Mouse (Mus musculus): ENCODE data around the gene Tardbp. TPM values are rescaled to one million over a fixed set of nuclear protein-coding genes. Genes with fewer than 3 reads are reported as not detected.

Gene Tardbp
- polyA plus RNA-seq (2012; rRNA removed) (674 and 680 TPM in 2 replicates), polyA plus RNA-seq (2014; fragmentation: Nextera tagmentation; extraction: Ambion mirVana) (148 and 170 TPM in 2 replicates)

DNA sequence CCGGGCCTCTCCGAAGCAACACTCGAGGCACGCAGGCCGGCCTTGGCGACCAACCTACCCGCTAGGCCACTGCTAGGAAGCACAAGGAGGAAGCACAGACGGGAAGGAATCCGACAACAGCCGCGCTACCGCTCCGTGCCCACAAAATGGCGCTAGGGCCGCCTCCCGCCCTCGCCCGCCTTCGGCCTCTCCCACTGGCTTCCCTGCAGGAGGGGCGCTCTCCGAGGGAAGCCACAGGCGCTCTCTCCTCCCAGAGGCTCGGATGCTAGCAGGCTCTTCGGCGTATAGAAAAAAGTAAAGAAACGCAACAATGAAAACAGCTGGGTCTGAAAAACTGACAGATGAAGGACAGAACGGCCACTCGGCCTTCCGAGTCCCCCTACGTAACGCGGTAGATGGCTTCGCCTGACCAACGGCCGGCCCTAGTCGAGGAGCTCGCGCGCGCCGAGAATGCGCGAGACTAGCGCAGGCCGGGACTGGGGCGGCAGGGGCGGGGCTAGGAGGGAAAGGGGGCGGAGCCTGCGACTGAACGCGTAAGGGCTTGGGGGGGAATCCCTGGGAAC, at the start of gene Tardbp:
TSS of gene Tardbp (minus strand) at position 397 of the 563 bp plus-strand sequence.
- Histone ChIP-seq H3K27me3 (ENCODE audit: control insufficient read depth, insufficient read depth, low read length) (no peaks in the 10 kb centered on the region), H3K9ac (ENCODE audit: low read depth, low read length, severe bottlenecking) (peak within 1 kb of the TSS; percentile 100), H3K36me3 (ENCODE audit: control insufficient read depth, insufficient read depth, low read length) (peaks cover 35% of the 10 kb centered on the region), H3K4me3 (replicated peaks; ENCODE audit: low read length) (peak within 1 kb of the TSS; percentile 100), H3K4me2 (replicated peaks; ENCODE audit: low read depth, low read length, severe bottlenecking) (peak within 1 kb of the TSS; percentile 88), H3K9me3 (ENCODE audit: control insufficient read depth, low read length) (no peaks in the 10 kb centered on the region), H3K4me1 (ENCODE audit: control insufficient read depth, insufficient read depth, low read length) (peaks cover 13% of the 10 kb centered on the region), H3K27ac (replicated peaks; ENCODE audit: low read depth, low read length) (peak within 1 kb of the TSS; percentile 98)
- DNase-seq (ENCODE audit: low spot score): peak; percentile 95
- peak; percentile 97 for ATAC-seq (ENCODE audit: low FRiP score, low read depth)
- 0% methylated on average over 48 of the region's 51 CpGs for WGBS
- peak; percentile 90 for TF ChIP-seq POLR2A (IDR thresholded peaks at IDR 0.05; ENCODE audit: borderline replicate concordance, extremely low read depth, insufficient read depth, insufficient read length)

DNA sequence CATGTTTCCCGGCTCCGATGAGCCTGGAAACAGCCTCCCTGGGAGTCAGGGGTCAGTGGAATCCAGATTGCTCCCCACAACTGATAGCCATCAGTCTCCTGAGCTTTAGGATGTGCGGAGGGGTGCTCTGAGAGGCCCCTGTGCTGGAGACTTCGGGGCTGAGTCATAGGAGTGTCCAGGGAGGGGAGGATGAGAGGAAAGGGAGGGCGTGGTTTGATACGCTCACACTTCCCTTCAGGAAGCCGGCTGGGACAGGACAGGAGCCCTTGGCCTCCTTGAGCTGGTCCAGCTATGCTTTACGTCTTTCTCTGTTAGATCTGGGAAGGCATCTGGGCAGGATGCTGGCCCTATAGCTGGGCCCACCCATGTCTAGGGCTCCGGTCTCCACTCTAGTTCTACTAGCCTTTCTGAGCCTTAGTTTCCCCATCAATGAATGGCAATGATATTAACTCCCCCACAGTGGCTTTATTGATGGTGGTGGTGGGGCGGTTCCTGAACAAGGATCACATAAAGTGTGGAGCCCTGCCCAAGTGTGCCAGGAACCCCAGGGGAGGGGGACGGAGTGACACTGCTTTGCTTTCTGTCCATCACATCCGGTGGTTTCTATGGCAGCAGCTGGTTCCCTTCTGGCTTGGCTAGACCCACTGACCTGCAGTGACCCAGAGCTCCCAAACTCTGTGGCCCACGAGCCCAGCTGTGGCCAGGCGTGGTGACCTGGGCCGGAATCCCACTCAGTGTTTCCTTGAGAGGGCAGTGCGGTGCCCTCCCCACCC, 49.6 kb upstream of the Tardbp start:
- H3K4me1 ChIP-seq (ENCODE audit: control insufficient read depth, insufficient read depth, low read length): no peaks in the 10 kb centered on the region; the same call in 1 of the 2 replicates
- H3K36me3 ChIP-seq (ENCODE audit: control insufficient read depth, insufficient read depth, low read length): no peaks in the 10 kb centered on the region
- H3K4me2 ChIP-seq (replicated peaks; ENCODE audit: low read depth, low read length, severe bottlenecking): no peak overlapping the region
- no peak overlapping the region for H3K9ac ChIP-seq (ENCODE audit: low read depth, low read length, severe bottlenecking)
- no peak for TF ChIP-seq POLR2A (IDR thresholded peaks at IDR 0.05; ENCODE audit: borderline replicate concordance, extremely low read depth, insufficient read depth, insufficient read length)
- no peaks in the 10 kb centered on the region for H3K9me3 ChIP-seq (ENCODE audit: control insufficient read depth, low read length)
- no peaks in the 10 kb centered on the region for H3K27me3 ChIP-seq (ENCODE audit: control insufficient read depth, insufficient read depth, low read length)
- ATAC-seq (ENCODE audit: low FRiP score, low read depth): 0 out of 2 replicates have a peak, but pooled peaks have one; percentile 15
- no peak for DNase-seq (ENCODE audit: low spot score)
- WGBS: 51% methylated on average over 16 of the region's 16 CpGs
- H3K4me3 ChIP-seq (replicated peaks; ENCODE audit: low read length): no peak overlapping the region
- no peak overlapping the region for H3K27ac ChIP-seq (replicated peaks; ENCODE audit: low read depth, low read length)

DNA sequence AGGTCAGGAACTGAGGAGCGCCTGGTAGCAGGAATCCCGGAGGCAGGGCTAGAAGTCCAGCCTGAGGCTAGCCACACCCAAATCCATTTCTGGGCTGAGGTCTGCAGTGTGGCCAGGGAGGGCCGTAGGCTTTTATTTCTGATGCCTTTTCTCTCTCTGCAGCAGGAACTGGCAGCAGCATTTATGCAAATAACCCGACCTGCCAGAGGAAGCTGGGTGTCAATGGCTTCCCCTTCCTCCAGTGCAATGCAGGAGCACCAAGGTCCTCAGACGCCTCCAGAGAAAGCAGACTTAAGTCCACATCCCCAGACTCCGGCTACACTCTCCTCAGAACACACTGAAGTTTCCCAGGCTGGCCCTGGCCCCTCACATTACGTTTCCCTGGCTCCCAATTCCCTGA, 48.2 kb upstream of the Tardbp start:
- H3K36me3 ChIP-seq (ENCODE audit: control insufficient read depth, insufficient read depth, low read length): no peaks in the 10 kb centered on the region
- no peaks in the 10 kb centered on the region for H3K9me3 ChIP-seq (ENCODE audit: control insufficient read depth, low read length)
- H3K4me3 ChIP-seq (replicated peaks; ENCODE audit: low read length): no peak overlapping the region
- ATAC-seq (ENCODE audit: low FRiP score, low read depth) (no peak), DNase-seq (ENCODE audit: low spot score) (no peak)
- 39% methylated on average over 7 of the region's 7 CpGs for WGBS
- no peak for TF ChIP-seq POLR2A (IDR thresholded peaks at IDR 0.05; ENCODE audit: borderline replicate concordance, extremely low read depth, insufficient read depth, insufficient read length)
- H3K4me1 ChIP-seq (ENCODE audit: control insufficient read depth, insufficient read depth, low read length): no peaks in the 10 kb centered on the region; the same call in 1 of the 2 replicates
- H3K4me2 ChIP-seq (replicated peaks; ENCODE audit: low read depth, low read length, severe bottlenecking): no peak overlapping the region
- H3K27me3 ChIP-seq (ENCODE audit: control insufficient read depth, insufficient read depth, low read length): no peaks in the 10 kb centered on the region
- no peak overlapping the region for H3K9ac ChIP-seq (ENCODE audit: low read depth, low read length, severe bottlenecking)
- no peak overlapping the region for H3K27ac ChIP-seq (replicated peaks; ENCODE audit: low read depth, low read length)

DNA sequence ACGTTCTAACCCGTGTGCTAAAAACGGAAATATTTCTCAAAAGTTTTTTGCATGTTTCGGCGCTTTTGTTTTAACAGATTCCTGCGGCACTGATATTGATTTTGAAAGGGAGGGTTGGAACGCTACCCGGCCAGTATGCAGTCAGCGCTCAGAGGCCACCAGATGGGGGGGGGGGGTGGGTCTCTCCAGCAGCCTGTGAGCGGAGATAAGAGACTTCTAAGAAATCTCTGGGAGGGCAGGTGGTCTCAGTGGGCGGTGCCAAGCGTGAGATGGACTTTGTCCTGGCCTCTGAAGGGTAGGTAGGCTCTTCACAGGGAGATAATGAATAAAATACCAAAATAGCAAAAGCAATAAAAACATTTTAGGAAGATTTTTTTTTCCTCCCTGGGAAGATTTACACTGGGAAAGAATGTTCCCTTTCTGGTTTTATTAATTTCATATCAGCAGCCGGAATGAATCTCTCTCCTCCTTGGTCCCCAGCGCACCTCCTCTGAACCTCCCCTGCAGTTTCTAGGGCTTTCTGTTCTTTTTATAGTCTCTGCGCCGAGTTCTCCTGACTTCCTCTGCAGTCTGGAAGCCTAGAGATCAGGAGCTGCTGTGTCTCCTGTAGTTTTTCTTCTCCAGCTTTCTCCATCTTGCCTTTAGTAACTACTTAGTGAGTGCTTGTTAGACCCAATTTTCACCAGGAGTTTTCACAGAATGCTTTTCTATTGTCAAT, 44.6 kb upstream of the Tardbp start:
- Histone ChIP-seq H3K36me3 (ENCODE audit: control insufficient read depth, insufficient read depth, low read length) (no peaks in the 10 kb centered on the region), H3K9ac (ENCODE audit: low read depth, low read length, severe bottlenecking) (no peak overlapping the region), H3K9me3 (ENCODE audit: control insufficient read depth, low read length) (no peaks in the 10 kb centered on the region), H3K27ac (replicated peaks; ENCODE audit: low read depth, low read length) (no peak overlapping the region), H3K4me3 (replicated peaks; ENCODE audit: low read length) (no peak overlapping the region), H3K4me1 (ENCODE audit: control insufficient read depth, insufficient read depth, low read length) (no peaks in the 10 kb centered on the region; the same call in 1 of the 2 replicates), H3K27me3 (ENCODE audit: control insufficient read depth, insufficient read depth, low read length) (no peaks in the 10 kb centered on the region), H3K4me2 (replicated peaks; ENCODE audit: low read depth, low read length, severe bottlenecking) (no peak overlapping the region)
- 40% methylated on average over 16 of the region's 16 CpGs for WGBS
- no peak for TF ChIP-seq POLR2A (IDR thresholded peaks at IDR 0.05; ENCODE audit: borderline replicate concordance, extremely low read depth, insufficient read depth, insufficient read length)
- DNase-seq (ENCODE audit: low spot score): no peak
- no peak for ATAC-seq (ENCODE audit: low FRiP score, low read depth)
